Mouse (Mus musculus) kidney, postnatal 14 days (tissue): ENCODE results near the gene Dus1l.
"Not testable (repeated sequence)": the region's sequence is repeated elsewhere in the genome, so short reads cannot be mapped to it uniquely, and the experiment has no call there.

Experiments used
- DNase-seq: peaks from one replicate; pipeline ENCODE4 v3.0.0; 2022; ENCODE audit warnings: mixed read lengths

The Dus1l gene

GRCm38 (mm10) chr11:120773463-120774190, 22.6 kb downstream of the Dus1l start:
- no peak for DNase-seq

DNA sequence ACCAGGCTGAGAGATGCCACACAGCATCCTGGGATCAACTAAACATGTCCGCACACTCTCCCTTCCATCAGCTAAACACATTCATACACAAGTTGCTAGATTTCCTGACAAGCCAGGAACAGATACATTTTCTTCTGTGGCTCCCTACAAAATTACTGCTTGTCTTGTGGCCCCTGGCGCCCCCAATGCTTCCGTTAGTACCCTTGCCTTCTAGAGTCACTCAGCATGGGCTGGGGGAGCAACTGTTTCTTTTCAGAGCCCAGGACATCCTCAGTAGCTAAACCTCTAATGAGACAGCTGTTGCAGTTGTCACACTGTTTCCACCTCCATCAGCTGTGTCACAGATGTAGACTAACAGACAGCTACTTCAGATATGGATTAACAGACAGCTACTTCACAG, 23.5 kb downstream of the Dus1l start:
- DNase-seq, result no peak

DNA sequence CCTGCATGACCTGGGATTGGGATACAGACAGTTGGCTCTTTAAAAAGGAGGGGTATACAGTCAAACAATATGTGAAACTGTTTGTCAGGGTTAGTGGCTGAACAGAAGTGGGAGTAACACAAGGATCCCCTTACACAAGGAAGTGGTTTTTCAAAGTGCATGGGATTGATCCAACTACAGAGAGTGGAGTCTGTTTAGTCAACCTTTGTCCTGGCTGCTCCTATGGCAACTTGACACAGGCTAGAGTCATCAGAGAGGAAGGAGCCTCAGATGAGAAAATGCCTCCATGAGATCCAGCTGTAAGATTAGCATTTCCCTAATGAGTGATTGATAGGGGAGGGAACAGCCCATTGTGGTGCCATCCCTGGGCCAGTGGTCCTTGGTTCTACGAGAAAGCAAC, 28.0 kb downstream of the Dus1l start:
- DNase-seq, result no peak

GRCm38 (mm10) chr11:120767023-120767422, 29.2 kb downstream of the Dus1l start:
- not testable (repeated sequence) for DNase-seq

DNA sequence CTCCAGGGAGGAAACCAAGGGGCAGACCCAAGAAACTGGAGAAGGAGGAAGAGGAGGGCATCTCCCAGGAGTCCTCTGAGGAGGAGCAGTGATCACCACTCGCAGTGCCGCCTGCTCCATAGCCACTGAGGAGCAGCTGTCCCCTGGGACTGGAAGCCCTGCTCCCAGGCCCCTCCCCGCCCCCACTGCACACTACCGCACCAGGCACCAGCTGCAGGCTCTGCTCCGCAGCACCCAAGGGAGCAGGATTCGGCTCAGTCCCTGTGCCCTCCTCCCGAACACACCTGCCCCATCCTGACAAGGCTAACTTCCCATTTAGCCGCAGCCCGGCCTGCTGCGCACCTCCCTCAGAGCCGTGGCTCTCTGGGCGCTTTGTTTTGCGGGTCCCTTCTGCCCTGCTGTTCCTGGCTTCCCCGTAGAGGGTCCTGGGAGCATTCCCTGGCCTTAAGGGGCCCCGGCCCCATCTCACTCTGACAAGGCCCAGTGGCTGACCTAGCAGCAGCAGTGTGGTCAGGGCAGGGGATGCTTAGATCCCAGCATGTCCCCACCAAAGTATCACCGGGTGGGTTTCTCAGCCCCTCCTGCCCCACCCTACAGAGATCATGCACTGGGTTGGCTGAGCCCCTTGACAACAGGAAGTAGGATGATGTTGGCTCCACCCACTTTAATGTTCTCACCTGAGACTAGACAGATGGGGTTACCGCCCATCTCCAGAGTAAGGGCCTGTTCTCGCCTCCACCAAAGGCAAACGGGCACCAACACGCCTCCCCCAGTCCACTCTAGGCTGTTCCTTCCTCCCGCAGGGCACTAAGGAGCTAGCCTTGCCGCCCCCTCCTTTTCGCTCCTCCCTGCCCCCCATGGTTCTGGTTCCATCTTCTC, 32.8 kb downstream of the Dus1l start:
- DNase-seq, result not testable (repeated sequence)

- not testable (repeated sequence) for DNase-seq
Measured at GRCm38 (mm10) chr11:120762672-120763041, 33.5 kb downstream of the Dus1l start, which contains the start of gene Hmga1b. TSS of gene Hmga1b (plus strand) at chr11:120762794.

GRCm38 (mm10) chr11:120761811-120762671, 34.2 kb downstream of the Dus1l start:
- no peak for DNase-seq

DNA sequence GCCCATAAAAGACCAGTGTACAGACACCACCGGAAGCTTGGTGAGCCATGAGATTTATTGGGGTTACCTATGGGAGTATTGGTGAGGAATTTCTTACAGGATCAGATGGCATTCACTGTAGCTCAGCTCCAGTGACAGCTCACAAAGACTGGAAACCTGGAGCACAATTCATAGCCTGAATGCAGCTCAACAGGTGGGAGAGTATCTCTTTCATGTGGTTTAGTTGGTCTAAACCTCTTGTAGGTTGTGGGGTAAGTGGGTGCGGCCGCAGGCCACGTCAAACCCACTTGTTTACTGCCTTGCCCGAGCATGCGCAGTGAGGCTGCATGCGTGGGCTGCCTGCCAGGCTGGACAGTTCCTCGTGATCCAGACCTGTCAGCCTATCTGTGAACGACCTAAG, 36.0 kb downstream of the Dus1l start:
- no peak for DNase-seq

- DNase-seq, result no peak
Measured at GRCm38 (mm10) chr11:120751606-120752005, 44.6 kb downstream of the Dus1l start.

- DNase-seq, result no peak
Measured at GRCm38 (mm10) chr11:120749430-120749829, 46.8 kb downstream of the Dus1l start.

- no peak for DNase-seq
Measured at GRCm38 (mm10) chr11:120747974-120748373, 48.2 kb downstream of the Dus1l start.

GRCm38 (mm10) chr11:120744121-120744701, 52.0 kb downstream of the Dus1l start:
- no peak for DNase-seq

DNA sequence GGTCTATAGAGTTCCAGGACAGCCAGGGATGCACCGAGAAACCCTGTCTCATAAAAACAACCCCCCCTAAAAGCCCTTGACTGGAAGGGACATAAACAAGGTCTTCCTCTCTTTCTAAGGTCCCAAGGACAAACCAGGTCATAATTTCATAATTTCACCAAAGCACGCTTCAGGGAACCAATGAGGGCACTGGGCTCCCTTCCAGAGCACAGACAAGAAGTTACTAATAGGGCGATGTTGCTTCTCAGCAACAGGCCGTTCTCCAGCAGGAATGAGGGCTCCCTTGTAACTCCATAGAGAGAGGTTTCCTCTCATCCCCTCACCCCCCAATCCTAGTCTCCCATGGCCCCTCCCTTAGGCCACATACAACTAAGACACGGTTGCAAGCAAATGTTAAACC, 55.2 kb downstream of the Dus1l start:
- DNase-seq, result no peak
